Mouse (Mus musculus) monocyte, adult 2 months (primary cell): Measurements from ENCODE around the gene Chchd1.

Experiments
- DNase-seq, 2 experiments: peaks; one replicate each; pipeline ENCODE4 v3.0.0; 2022; ENCODE audit warnings: low spot score in 2 of 2, low read depth in 1 of 2

Gene Chchd1

GRCm38 (mm10) chr14:20702741-20703381, at the start of gene Chchd1:
Gene Chchd1, plus strand, starts transcription at chr14:20703006.
- peak; percentile 51 to 80 for DNase-seq

GRCm38 (mm10) chr14:20654690-20655421, 48.0 kb upstream of the Chchd1 start:
- no peak for DNase-seq

- DNase-seq = no peak
Observed at GRCm38 (mm10) chr14:20655731-20656130, 47.1 kb upstream of the Chchd1 start.

GRCm38 (mm10) chr14:20656361-20656760, 46.4 kb upstream of the Chchd1 start, which contains the start of gene Myoz1:
Gene Myoz1, minus strand, starts transcription at chr14:20656540.
- no peak for DNase-seq

- DNase-seq = no peak
Observed at GRCm38 (mm10) chr14:20658326-20658725, 44.5 kb upstream of the Chchd1 start.

- no peak for DNase-seq
Observed at GRCm38 (mm10) chr14:20658902-20659301, 43.9 kb upstream of the Chchd1 start.

GRCm38 (mm10) chr14:20659687-20660086, 43.1 kb upstream of the Chchd1 start:
- no peak for DNase-seq

GRCm38 (mm10) chr14:20660827-20661660, 41.8 kb upstream of the Chchd1 start:
- peak; percentile 78 to 79 for DNase-seq

- no peak for DNase-seq
Observed at GRCm38 (mm10) chr14:20661661-20662331, 41.0 kb upstream of the Chchd1 start.

- no peak for DNase-seq
Observed at GRCm38 (mm10) chr14:20662740-20663139, 40.1 kb upstream of the Chchd1 start.

GRCm38 (mm10) chr14:20663601-20664000, 39.2 kb upstream of the Chchd1 start:
- no peak for DNase-seq

GRCm38 (mm10) chr14:20664436-20664835, 38.4 kb upstream of the Chchd1 start:
- DNase-seq = no peak

GRCm38 (mm10) chr14:20667469-20667868, 35.3 kb upstream of the Chchd1 start:
- DNase-seq = no peak

- DNase-seq = no peak
Observed at GRCm38 (mm10) chr14:20668154-20668810, 34.5 kb upstream of the Chchd1 start, which contains the start of gene Synpo2l. Gene Synpo2l, minus strand, starts transcription at chr14:20668354.

GRCm38 (mm10) chr14:20672990-20673389, 29.8 kb upstream of the Chchd1 start:
- no peak for DNase-seq

- no peak for DNase-seq
Observed at GRCm38 (mm10) chr14:20673735-20674063, 29.1 kb upstream of the Chchd1 start.

GRCm38 (mm10) chr14:20674064-20674833, 28.6 kb upstream of the Chchd1 start, which contains the start of gene Sec24c:
Gene Sec24c, plus strand, starts transcription at chr14:20674308.
- peak; percentile 93 to 94 for DNase-seq

GRCm38 (mm10) chr14:20677906-20678305, 24.9 kb upstream of the Chchd1 start:
- DNase-seq = no peak

GRCm38 (mm10) chr14:20681742-20682141, 21.1 kb upstream of the Chchd1 start:
- DNase-seq = no peak

- DNase-seq = no peak
Observed at GRCm38 (mm10) chr14:20682498-20682897, 20.3 kb upstream of the Chchd1 start.
